Mouse (Mus musculus) midbrain, embryonic 10.5 days (tissue): ENCODE data around the gene Gnai2. TPM values are rescaled to one million over a fixed set of nuclear protein-coding genes. Genes with fewer than 3 reads are reported as not detected.
A peak's percentile ranks its signal among the peaks of the same experiment; 100 is the strongest.

ENCODE experiments used
- DNase-seq: peaks from one replicate; pipeline ENCODE4 v3.0.0-alpha.2; 2017; ENCODE audit warnings: low spot score
- H3K27ac ChIP-seq: fragments of 300-500 bp; sonication (generic); replicated peaks from 2 replicates; pipeline ENCODE4 v1.5.1; 2016; ENCODE audit warnings: mild to moderate bottlenecking
- H3K27me3 ChIP-seq: fragments of 300-500 bp; sonication (generic); 2 replicates; pipeline ENCODE4 v1.6.1; 2016; ENCODE audit warnings: low read depth, mild to moderate bottlenecking; ENCODE audit not compliant: poor library complexity, severe bottlenecking
- H3K36me3 ChIP-seq: fragments of 300-500 bp; sonication (generic); 2 replicates; pipeline ENCODE4 v1.6.1; 2016; ENCODE audit warnings: mild to moderate bottlenecking, moderate library complexity
- H3K4me1 ChIP-seq: fragments of 300-500 bp; sonication (generic); 2 replicates; pipeline ENCODE4 v1.6.1; 2016
- H3K4me3 ChIP-seq: fragments of 300-500 bp; sonication (generic); 2 replicates; pipeline ENCODE4 v1.5.1; 2016; ENCODE audit warnings: mild to moderate bottlenecking, moderate library complexity
- H3K9me3 ChIP-seq: fragments of 300-500 bp; sonication (generic); replicated peaks from 2 replicates; pipeline ENCODE4 v1.6.1; 2016; ENCODE audit warnings: mild to moderate bottlenecking
- WGBS: fragments of 180-500 bp; shearing (Covaris S2); methylation state at CpG from one replicate; pipeline ENCODE4 v1.1.7; 2016; 5-methylcytosine and 5-hydroxymethylcytosine counted together
- polyA plus RNA-seq: library from polyadenylated mRNA; unstranded; fragments of >200 nt; fragmentation: Nextera tagmentation; extraction: Ambion mirVana; gene quantifications from 2 replicates; pipeline ENCODE4 v1.2.1, GENCODE M21; 2016

The Gnai2 gene
- polyA plus RNA-seq, 1 experiment from 2014 or later: 629 TPM

DNA sequence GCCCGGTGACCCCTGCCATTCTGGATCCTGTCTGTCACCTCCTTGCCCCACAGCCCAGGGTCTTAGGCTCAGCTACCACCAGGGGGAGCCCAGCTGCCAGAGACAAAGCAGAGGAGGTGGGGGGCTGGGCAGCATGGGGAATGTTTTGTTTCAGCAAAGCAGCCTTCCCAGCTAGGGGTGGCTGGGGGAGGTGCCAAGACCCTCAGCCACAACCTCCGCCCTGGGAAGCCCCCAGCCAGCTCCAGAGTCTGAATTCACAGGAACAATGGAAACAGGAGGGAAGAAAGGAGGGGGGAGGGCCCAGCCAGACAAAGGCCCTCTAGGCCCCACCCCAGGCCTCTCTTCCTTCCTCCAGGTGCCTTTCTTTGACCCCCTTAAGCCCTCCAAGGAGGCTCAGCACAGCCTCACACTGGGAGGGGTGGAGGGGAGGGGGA, 8.3 kb downstream of the Gnai2 start:
- Histone ChIP-seq H3K4me1 (peaks cover 80% of the 10 kb centered on the region), H3K36me3 (peaks cover 71% of the 10 kb centered on the region), H3K27ac (peak overlapping the region; percentile 98), H3K27me3 (no peaks in the 10 kb centered on the region), H3K9me3 (no peaks in the 10 kb centered on the region), H3K4me3 (peak overlapping the region; percentile 94)
- 0% methylated on average over 2 of the region's 2 CpGs for WGBS
- peak; percentile 97 for DNase-seq

GRCm38 (mm10) chr9:107626158-107626843, 8.9 kb downstream of the Gnai2 start:
- Histone ChIP-seq H3K4me3 (peak overlapping the region; percentile 94), H3K27me3 (no peaks in the 10 kb centered on the region), H3K27ac (peak overlapping the region; percentile 98), H3K9me3 (no peaks in the 10 kb centered on the region), H3K4me1 (peaks cover 74% of the 10 kb centered on the region), H3K36me3 (peaks cover 73% of the 10 kb centered on the region)
- 39% methylated on average over 15 of the region's 15 CpGs for WGBS
- no peak for DNase-seq

DNA sequence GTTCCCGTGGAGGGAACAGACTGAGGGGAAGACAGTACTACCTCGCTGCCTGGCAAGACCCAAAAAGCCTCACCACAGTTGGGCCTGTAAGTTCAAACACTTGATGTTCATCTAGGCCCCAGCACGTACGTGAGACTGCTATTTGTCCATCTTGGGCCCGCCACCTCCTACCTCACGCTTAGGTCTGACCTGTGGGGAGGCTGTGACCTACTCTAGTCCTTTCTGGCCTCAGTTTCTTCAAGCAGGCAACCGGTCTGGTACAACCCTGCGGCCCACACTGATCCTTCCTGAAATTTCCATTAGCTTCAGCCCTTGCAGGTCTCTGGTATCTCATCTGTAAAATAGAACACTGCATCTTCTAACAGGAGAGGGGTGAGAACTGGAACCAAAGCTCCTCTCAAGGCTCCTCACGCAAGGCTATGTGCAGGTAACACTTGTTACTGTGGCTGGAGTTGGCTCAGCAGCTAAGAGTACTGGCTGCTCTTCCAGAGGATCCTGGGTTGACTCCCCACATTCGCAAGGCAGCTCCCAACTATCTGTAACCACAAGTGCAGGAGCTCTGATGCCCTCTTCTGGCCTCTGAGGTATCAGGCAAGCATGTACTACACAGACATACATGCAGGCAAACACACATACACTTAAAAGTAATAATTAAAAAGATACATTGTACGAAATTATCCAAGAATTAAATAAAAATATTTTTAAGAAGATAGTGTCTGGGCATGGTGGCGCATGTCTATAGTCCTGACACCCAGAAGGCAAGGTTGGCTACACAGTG, 9.6 kb downstream of the Gnai2 start:
- Histone ChIP-seq H3K9me3 (no peaks in the 10 kb centered on the region), H3K27ac (peak overlapping the region; percentile 98), H3K27me3 (no peaks in the 10 kb centered on the region), H3K36me3 (peaks cover 81% of the 10 kb centered on the region), H3K4me3 (no peak overlapping the region), H3K4me1 (peaks cover 67% of the 10 kb centered on the region)
- no peak for DNase-seq
- 86% methylated on average over 12 of the region's 12 CpGs for WGBS

DNA sequence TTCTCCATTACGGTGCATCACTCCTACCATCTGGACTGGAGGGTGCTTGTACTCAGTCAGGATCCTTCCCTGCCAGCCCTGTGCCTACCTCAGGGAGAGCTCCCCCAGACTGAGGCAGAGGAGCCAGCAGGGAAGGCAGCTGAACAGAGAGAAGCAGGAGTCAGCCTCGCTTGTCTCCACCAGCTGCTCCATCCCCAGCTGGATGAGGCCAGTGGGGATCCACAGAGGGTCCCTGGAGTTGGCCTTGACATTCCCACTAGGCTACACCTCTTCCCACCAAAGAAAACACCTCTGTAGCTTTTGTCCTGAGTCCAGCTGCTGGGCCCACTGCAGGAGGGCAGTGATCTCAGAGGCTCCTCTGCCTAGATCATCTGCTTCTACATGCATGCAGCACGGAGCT, 10.2 kb downstream of the Gnai2 start:
- no peaks in the 10 kb centered on the region for H3K9me3 ChIP-seq
- peaks cover 61% of the 10 kb centered on the region for H3K4me1 ChIP-seq
- H3K27ac ChIP-seq: peak overlapping the region; percentile 98
- no peak overlapping the region for H3K4me3 ChIP-seq
- no peaks in the 10 kb centered on the region for H3K27me3 ChIP-seq
- WGBS: 89% methylated on average over 3 of the region's 3 CpGs
- H3K36me3 ChIP-seq: peaks cover 87% of the 10 kb centered on the region
- DNase-seq: no peak

DNA sequence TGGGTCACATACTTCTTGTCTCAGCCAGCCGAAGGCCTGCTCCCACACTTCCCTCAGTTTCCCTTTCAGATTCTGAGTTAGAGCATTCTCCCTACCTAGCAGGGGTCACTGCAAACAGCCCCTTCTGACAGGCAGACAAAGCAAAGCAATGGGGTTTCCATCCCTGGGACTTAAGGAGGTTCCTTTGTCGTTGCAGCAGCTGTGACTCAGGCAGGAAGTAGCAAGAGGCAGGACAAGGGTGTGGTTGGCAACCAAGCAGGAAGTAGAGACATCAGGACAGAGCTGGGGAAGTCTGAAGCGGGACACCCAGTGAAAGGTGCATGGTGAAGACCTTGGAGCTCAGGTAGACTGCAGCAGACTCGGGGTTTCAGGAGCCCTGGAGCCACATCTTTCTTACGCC, 10.6 kb downstream of the Gnai2 start:
- peak overlapping the region; percentile 98 for H3K27ac ChIP-seq
- no peaks in the 10 kb centered on the region for H3K9me3 ChIP-seq
- H3K27me3 ChIP-seq: no peaks in the 10 kb centered on the region
- H3K4me1 ChIP-seq: peaks cover 57% of the 10 kb centered on the region
- WGBS: 73% methylated on average over 5 of the region's 5 CpGs
- DNase-seq: no peak
- peaks cover 91% of the 10 kb centered on the region for H3K36me3 ChIP-seq
- H3K4me3 ChIP-seq: no peak overlapping the region

DNA sequence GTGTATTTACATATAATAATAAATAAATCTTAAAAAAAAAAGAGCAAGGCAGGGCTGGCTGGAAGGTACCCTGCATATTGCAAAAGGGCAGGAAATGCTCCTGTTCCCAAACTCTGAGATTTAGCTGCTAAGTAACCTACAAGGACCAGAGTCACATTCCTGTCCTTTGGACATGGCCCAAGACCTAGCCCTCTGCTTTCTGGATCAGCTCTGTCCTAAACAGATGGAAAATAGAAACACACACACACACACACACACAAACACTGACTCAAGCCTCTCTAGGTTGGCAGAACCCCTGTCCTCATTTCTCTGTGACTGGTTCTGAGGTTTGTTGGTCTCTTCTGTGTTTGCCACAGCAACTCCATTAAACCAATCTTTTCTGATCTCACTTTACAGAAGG, 14.2 kb downstream of the Gnai2 start:
- H3K27me3 ChIP-seq: no peaks in the 10 kb centered on the region
- no peak overlapping the region for H3K4me3 ChIP-seq
- H3K9me3 ChIP-seq: no peaks in the 10 kb centered on the region
- H3K36me3 ChIP-seq: peaks cover 99% of the 10 kb centered on the region
- H3K4me1 ChIP-seq: peaks cover 27% of the 10 kb centered on the region
- no peak overlapping the region for H3K27ac ChIP-seq
- DNase-seq: no peak

- WGBS: 90% methylated on average over 13 of the region's 13 CpGs
- Histone ChIP-seq H3K9me3 (no peaks in the 10 kb centered on the region), H3K27ac (no peak overlapping the region), H3K4me3 (no peak overlapping the region), H3K36me3 (peaks cover 99% of the 10 kb centered on the region), H3K4me1 (peaks cover 27% of the 10 kb centered on the region), H3K27me3 (no peaks in the 10 kb centered on the region)
- no peak for DNase-seq
These were observed 15.7 kb downstream of the Gnai2 start for GRCm38 (mm10) chr9:107619546-107619879.

DNA sequence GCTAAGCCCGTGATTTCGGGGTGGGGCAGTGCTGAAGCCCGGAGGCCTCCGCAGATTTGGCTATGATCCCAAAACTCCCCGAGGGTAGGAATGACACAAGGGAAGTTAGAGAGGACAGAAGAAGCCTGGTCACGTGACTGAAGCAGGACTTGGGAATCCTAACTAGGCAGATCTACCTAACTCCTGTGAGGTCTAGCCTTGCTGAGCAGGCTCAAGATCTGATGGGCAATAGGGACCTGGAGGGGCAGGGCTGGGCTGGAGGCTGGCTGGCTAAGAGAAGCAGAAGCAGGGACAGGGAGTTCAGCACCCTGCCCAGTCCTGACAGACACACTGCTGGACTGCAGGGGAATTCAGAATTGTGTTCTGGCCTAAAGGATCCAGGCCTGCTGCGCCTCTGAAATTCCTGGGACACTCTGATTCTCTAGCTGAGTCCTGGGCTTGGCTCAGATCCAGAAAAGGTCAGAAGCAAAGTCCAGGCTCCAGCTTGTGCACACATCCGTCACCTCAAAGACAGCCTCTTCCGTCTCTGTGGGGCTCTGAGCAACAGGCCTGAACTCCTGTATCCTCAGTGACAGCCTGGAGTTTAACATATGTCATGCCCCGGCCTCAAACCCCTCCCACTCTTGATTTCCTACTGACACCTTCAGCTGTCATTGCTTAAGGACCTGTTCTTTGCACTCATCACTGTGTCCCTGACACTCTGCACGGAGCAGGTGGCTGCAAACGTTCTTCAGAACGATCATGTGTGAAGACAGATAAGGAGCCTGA, 16.2 kb downstream of the Gnai2 start:
- 89% methylated on average over 13 of the region's 13 CpGs for WGBS
- Histone ChIP-seq H3K27me3 (no peaks in the 10 kb centered on the region), H3K27ac (no peak overlapping the region), H3K36me3 (peaks cover 99% of the 10 kb centered on the region), H3K9me3 (no peaks in the 10 kb centered on the region), H3K4me3 (no peak overlapping the region), H3K4me1 (peaks cover 27% of the 10 kb centered on the region)
- no peak for DNase-seq

DNA sequence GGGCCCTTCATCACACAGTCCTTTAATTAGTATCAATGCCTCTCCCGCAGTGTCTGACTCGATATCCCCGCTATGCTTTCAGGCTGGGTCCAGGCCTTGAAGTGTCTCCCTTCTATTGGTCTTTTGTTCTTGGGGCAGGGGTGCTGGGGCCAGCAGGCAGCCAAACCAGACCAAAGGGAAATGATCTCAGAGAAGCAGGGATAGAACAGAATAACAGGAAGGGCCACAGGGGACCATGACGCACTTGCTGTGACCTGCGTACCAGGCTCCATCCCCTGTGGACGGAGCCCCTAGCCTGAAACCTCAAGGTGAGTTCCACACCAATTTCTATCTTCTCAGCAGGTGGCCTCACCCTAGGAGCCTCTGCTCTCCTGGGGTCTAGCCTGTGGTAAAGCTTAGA, 17.1 kb downstream of the Gnai2 start:
- DNase-seq: no peak
- H3K27ac ChIP-seq: no peak overlapping the region
- H3K4me1 ChIP-seq: peaks cover 34% of the 10 kb centered on the region
- H3K36me3 ChIP-seq: peaks cover 95% of the 10 kb centered on the region
- 93% methylated on average over 6 of the region's 6 CpGs for WGBS
- no peak overlapping the region for H3K4me3 ChIP-seq
- H3K27me3 ChIP-seq: no peaks in the 10 kb centered on the region
- no peaks in the 10 kb centered on the region for H3K9me3 ChIP-seq

- no peak overlapping the region for H3K27ac ChIP-seq
- no peaks in the 10 kb centered on the region for H3K9me3 ChIP-seq
- 76% methylated on average over 2 of the region's 2 CpGs for WGBS
These were observed 17.7 kb downstream of the Gnai2 start for GRCm38 (mm10) chr9:107617461-107617860.

GRCm38 (mm10) chr9:107615035-107615434, 20.1 kb downstream of the Gnai2 start:
- Histone ChIP-seq H3K27ac (peak overlapping the region; percentile 77), H3K4me1 (peaks cover 61% of the 10 kb centered on the region), H3K4me3 (no peak overlapping the region), H3K36me3 (peaks cover 66% of the 10 kb centered on the region), H3K9me3 (no peaks in the 10 kb centered on the region), H3K27me3 (no peaks in the 10 kb centered on the region)
- 80% methylated on average over 4 of the region's 4 CpGs for WGBS
- no peak for DNase-seq

More at GRCm38 (mm10) chr9:107617461-107617860, 17.7 kb downstream of the Gnai2 start:
- H3K4me3 ChIP-seq: no peak overlapping the region
- peaks cover 41% of the 10 kb centered on the region for H3K4me1 ChIP-seq
- DNase-seq: no peak
- peaks cover 89% of the 10 kb centered on the region for H3K36me3 ChIP-seq
- H3K27me3 ChIP-seq: no peaks in the 10 kb centered on the region

DNA sequence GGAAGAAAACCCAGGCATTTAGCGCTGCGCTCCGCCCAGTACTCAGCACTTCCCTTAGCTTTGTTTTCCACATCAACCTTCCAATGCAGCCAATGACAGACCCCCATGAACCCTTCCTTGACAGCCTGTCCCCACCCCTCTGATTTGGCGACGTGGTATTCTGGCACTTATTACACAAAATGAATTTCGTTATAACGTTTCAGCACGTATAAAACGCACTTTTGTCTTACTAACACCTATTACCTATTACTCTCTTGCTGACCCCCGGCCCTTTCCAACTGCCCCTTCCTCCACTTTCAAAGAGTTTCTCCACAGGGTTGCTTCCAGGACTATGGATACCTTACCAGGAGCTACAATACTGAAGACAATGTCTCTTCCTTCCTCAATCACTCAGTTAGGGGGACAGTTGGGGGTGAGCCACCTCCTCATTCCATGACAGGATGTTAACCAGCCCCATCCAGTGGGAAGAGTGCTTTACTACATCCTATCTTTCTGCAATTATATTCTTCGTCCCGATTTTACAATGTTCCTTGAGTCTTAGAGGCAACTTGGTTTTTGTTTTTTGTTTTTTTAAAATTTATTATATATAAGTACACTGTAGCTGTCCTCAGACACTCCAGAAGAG, 22.1 kb downstream of the Gnai2 start:
- H3K36me3 ChIP-seq: peaks cover 46% of the 10 kb centered on the region
- no peaks in the 10 kb centered on the region for H3K9me3 ChIP-seq
- DNase-seq: no peak
- peak overlapping the region; percentile 50 for H3K4me3 ChIP-seq
- H3K4me1 ChIP-seq: peaks cover 81% of the 10 kb centered on the region
- no peaks in the 10 kb centered on the region for H3K27me3 ChIP-seq
- WGBS: 14% methylated on average over 12 of the region's 12 CpGs
- H3K27ac ChIP-seq: peak overlapping the region; percentile 95
